Mouse (Mus musculus) mesoderm, embryonic 11.5 days (tissue): ENCODE results near the gene Parvg.

ENCODE experiments used
- DNase-seq: peaks from one replicate; pipeline ENCODE4 v3.0.0-alpha.2; 2012; ENCODE audit warnings: low read depth, low spot score

Gene Parvg

DNA sequence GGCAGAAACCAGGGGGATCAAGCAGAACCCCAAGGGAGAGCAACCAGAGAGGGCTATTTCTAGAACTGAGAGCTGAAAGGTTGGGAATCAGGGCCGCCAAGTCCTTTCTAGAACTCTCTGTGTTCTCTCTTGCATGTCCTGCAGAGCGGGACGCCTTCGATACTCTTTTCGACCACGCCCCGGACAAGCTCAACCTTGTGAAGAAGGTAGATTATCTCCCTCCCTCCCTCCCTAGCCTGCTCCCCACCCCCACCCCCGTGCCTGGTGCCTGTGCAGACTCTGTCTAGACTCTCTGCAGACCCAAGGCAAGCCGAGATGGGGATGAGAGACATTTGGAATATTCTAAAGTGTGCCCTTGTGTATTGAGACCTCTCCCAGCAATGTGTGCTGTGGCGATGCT, 20.6 kb upstream of the Parvg start:
- DNase-seq = no peak

DNA sequence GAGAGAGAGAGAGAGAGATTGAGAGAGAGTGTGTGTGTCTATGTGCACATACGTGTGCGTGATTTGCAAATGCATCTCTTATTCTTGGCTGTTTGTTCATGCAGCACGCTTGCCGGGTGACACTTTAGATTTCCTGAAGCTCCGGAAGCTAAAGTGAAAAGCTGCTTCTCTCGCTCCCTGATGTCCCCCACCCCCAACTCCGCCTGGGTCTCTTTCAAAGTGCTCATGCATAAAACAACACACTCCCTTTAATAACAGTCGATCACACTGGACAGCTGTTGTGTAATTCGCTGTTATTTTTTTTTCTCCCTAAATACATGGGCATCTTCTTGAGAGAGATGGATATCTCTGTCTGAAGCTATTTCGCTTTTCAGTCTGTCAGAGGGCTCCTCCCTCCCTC, 18.5 kb upstream of the Parvg start:
- DNase-seq = no peak

DNA sequence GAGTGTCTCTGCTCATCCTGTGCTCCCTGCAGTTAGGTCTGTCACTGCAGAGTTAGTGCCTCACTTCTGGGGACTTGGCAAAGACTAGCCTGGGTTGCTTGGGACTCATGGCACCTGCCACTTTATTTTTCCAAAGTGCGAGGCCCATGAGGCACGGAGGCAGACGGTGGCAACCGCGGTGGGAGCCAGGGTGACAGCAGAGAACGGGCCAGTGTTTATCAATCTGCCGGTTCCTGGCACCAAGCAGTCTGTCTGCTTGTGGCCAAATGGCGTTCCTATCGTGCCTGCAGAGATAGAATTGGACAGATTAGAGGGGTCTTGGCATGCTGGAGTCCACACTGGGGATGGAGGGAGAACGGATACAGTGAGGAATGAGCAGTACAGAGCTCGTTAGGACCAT, 13.6 kb upstream of the Parvg start:
- no peak for DNase-seq

DNA sequence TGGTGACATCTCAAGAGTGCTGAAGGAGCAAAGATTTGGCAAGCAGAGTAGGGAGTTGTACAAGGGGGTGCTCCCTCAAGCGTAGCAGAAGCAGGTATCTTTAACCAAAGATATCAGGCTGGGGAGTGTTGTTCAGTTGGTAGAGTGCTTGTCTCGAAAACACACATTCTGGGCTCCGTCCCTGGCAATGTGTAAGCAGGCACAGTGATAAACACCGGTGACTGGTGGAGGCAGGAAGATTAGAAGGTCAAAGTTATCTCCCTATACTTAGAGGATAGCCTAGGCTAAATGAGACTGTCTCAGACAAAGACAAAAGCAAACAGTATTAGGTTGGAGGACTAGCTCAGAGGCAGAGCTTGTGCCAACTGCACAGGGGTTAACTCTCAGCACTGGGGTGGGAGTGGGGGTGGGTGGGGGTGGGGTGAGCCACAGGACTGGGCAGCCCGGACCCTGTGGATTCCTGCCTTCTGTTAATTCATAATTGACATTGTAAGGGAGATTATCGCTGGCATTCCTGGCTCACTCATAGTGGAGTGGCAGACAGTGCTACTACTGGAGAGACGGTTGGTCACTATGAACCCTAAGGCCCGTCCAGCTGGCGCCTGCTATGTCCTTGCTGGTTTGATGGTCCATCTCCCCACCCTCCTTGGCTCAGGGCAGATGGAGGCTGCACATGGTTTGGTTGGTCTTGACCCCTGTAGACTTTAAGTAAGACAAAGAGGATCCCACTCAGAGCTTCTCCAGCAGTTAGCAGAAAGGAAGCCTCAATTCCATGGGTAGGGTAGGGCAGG, 12.3 kb upstream of the Parvg start:
- DNase-seq = no peak

DNA sequence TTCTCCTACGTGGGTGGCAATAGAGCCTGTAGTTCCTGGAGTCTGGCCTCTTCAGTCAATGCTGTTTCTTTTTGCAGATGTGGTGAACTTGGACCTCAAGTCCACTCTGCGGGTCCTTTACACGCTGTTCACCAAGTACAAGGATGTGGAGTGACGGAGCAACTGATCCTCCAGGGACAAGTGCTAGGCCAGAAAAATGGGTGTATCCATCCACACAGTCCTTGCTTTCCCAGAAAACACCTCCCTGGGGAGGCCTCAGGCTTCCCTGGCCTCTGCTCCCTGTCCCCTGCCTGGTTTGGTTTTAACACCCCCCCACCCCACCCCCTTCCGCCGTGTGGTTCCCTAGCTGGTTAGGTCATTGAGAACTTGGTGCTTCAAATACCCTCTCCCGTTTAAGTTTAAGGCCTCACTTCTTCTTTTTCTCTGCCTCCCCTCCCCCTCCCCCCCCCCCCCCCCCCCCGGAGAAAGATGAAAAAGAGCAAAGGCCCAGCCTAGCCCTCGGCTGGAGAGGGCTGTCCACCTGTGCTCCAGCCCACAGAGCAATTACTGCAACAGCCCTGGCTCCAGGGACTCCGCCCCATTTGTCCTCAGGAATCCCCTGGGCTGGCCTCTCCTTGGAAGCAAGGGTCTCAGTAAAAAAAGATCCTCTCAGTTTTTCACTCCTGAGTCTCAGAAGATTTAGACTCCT, 10.8 kb upstream of the Parvg start:
- DNase-seq = no peak

DNA sequence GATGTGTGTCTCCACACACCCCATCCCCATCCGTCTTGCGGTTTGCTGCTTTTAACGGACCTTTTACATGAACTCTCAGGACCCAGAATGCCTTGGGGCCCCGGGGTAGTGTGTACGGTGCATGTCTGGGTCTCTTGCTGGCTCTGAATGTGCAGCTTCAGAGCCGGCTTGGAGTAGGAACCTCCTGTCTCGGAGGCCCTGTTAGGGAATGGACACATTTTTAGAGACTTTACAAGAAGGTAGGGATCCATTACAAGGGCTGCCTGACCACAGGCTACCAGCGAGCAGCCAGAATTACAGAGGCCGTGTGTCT, 10.3 kb upstream of the Parvg start:
- DNase-seq = no peak

DNA sequence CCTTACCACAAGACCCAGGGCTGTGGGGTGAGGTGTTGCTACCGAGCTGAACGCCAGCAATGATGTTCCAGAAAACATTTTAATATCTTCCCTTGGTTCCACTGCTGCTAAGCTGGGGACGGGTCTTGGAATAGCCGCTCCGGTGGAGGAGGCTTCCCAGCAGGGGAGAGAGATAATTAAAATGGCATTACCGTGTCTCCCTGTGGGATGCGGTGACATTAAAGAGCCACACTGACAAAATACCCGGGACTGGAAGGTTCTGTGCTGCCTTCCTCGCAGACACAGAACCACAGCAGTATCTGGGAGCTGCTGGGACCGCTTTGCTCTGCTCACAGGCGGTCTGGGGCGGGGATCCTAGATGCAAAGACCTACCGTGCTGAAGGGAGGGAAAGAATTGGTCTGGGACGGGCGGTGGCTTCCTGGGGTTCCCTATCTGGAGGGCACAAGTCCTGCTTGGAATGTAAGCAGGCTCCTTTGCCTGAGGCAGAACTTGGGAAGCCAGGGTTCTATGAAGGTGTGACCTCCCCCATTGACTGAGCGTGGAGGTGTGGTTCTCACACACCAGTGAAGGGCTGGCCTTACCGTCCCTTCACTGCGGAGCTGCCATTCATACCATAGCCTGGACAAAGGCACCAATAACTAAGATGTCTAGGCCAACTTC, 9.3 kb upstream of the Parvg start:
- no peak for DNase-seq

DNA sequence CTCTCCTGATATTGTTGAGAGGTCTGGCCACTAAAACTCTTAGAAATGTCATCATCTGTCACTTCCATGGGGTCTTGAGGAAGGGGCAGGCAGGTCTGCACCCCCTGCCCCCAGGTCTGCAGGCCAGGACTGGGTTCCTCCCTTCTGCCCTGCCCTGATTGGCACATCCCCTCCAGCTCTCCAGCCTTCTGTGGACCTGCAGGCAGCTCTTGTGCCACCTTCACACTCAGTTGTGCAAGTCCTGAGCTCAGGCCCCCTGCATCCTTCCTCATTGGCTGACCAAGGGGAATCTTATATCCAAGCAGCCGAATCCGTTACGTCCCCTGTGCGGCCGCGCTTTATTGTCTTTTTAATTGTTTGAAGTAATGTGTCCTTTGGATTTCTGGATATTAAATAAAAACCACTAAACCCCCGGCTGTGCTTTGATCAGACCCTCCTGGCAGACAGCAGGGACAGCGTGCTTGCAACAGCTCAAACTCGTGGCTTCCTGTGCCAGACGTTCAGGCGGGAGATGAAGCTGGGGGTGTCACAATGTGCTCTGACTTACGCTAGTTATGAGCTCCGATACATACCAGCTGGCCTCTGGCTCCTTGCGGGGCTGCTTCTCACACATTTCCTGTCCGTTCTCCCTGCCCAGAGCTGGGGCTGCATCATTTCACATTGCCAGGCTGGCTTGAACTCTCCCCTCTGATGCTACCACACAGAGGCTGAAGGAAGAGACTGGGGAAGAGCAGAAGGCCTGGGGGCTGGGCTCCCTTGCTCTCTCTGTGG, 8.4 kb upstream of the Parvg start:
- no peak for DNase-seq

DNA sequence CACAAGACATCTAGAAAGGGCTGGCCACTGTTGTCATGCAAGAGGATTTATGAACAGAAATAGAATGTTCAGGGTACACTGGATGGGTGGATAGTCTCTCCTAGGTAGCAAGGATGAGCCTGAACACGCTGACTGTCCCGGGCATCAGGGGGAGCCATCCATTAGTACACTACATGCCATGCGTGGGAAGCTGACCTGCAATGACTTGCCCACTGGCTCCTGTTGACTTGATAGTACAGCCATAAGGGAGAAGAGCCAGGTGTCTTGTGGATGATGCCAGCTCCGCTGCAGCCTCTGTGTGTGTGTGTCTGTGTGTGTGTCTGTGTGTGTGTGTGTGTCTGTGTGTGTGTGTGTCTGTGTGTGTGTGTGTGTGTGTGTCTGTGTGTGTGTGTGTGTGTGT, 4.4 kb upstream of the Parvg start:
- DNase-seq = no peak

DNA sequence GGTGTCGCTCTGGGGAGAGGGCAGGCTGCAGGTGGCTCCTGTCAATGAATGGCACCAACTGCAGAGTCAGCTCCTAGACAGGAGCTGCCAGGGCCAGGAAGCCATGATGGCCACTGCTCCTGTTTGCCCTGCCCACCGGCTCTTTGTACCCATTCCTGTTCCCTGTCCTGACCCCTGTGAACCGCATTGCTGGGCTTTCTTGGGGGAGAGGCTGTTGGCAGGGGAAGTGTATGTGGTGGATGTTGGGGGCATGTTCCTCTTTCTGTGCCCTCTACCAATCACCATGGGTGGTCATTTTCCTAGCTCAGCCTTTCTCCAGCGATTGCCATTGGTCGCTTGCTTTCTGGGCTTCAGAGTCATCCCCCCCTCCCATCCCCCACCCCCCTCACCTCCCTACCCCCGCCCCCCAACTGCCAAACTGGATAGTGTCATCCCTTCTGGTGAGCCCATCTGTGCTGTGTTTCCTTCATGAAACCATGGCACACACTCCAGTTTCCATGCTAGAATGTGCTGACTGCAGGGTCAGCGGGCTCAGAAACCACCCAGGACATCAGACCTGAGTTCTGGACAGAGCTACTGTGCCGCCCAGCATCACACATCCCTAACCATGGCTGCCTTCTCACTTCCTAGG, 2.2 kb upstream of the Parvg start:
- no peak for DNase-seq

DNA sequence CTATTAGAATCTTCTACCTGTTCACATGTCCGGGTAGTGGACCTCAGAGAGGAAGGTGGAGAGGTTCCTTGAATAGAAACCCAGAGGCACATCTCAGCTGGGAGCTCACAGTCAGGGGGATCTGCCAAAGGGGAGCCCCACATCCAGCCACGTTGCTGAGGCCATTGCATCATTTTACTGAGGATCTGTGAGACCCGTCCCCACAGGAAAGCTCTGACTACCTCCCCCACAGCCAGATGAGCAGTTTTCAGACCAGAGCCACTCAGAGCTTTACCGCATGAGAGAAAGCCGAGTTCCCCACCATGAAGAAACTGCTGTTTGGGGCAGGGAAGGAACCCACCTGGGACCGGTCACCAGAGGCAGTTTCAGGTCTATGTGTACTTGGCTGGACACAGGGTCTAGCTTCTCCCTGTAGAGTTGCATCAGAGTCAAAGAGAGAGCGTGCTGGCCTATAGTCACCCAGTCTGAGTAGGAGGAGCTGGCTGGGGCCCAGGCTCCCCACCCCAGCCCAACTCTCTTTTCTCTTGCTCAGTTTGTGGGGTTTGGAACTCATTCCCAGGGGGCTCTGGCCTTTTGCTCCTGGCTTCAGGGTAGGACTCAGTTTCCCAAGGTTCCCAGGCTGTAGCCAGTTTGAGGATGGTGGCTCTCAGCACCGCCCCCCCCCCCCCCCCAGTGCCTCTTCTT, 1.2 kb downstream of the Parvg start:
- no peak for DNase-seq

DNA sequence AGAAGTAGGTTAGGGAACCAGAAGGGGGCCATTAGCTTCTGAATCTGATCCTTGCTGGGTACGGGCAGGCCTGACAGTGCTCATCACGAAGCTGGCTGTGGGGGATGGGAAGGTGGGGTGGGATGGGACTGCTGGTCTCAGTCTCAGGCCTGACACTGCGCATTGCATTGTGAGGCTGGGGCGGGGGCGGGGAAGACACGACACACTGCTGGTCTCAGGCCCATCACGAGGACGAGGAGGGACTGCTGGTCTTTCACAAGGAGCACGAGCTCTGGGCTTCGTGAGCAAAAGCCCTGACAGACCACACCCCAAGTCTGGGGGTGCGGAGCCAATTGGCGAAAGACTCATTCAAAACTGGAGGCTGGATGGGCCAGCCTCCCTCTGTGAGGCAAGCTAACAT, 1.9 kb downstream of the Parvg start:
- no peak for DNase-seq

DNA sequence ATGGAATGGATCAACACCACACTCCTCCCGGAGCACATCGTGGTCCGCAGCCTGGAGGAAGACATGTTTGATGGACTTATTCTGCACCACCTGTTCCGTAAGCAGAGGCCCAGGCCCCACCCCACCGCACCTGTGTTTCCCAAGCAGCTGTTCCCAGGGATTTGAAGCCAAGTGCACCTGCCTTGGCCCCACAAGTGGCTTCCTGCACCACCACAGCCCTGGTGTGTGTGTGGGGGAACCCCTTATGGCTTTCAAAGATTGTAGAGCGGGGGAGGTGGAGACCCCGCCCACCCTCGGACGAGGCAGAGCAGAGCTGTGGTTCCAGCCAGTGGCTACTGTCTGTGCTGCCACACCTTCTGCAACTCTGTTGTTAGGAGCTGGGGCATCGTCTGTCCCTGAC, 5.0 kb downstream of the Parvg start:
- no peak for DNase-seq

DNA sequence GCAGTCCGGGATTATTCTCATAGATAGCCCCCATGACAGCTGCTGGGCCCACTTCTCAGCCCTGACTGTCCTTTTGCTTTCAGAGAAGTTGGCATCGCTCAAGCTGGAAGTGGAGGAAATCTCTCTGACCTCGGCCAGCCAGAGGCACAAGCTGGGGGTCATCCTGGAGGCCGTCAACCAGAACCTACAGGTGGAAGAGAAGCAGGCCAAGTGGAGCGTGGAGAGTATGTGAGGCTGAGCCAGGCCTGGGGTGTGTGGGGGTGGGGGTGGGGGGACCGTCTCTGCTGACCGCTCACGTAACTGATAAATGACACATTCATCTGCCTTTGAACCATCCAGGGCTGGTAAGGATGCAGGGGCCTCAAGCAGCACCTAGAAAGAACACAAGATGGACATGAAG, 6.1 kb downstream of the Parvg start:
- no peak for DNase-seq

DNA sequence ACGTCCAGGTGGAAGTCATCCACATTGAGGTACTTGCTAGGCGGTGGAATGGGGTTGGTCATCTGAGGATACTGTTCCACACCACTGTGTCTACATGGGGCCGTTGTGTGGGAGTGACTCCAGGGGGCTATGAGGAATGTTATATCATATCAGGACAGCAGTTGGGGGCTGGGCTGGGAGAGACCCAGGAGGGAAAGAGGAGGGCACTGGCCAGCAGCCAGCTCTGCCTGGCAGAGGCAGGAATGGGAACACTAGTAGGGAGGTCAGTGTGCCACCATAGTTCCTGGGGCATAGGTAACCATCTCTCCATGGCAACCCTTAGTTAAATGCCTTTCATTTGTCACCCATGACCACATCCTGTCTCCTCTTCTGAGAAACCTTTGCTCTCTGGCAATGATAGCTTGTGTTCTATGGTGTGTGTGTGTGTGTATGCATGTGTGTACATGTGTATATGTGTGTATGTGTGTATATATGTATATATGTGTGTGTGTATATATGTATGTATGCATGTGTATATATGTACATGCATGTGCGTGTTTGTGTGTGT, 7.3 kb downstream of the Parvg start:
- DNase-seq = no peak

DNA sequence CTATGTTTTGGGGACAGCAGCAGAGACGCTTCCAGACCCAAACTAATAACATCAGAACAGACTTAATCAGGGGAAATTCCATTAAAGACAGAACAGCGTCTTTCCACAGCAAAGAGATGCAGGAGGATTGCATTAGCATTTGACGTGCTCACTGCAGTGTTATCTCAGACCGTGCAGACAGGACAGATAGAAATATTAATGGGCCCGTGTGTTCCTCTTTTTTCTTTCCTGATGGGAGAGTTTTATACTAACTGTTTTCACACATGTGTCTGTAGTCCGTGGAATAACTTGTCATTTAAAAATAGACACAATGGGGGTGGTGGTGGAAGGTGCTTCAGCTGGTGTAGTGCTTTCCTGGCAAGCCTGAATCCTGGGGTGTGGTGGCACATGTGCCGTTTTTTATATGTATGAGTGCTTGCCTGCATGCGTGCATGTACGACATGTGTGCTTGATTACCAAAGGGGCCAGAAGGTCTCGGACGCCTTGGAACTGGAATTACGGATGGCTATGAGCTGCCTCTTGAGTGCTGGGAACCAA, 12.5 kb downstream of the Parvg start:
- DNase-seq = no peak

DNA sequence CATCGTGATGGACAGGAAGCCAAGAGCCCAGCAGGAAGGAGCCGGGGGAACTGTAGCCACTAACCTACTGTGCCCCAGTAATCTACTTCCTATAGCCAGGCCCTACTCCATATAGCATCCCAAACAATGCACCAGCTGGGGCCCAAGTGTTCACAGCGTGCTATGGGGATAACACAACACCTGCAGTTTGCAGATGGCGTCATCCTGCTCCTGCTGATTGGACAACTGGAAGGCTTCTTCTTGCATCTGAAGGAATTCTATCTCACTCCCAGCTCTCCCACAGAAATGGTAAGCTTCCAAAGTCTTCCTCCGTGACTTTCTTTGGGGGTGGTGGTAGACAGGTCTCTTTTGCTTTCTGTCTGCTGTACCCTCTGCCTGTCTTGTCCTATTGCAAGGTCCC, 13.8 kb downstream of the Parvg start:
- no peak for DNase-seq

DNA sequence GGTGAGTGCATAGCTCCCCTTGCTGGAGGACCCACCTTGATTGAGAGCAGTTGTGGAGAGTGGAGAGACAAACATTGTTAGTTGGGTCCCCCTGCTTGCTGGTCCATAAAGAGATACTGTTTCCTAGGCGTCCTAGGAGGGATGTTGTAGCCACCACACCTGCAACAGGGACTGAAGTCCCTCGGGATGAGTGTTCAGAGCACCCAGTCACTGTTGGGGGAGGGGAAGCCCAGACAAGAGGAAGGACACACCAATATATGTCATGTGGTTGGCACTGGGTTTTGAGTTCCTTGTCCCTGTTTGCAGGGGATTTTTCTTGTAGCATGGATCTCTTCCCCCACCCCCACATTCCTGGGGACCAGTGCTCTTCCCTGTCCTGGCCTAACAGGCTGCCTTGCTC, 17.1 kb downstream of the Parvg start:
- DNase-seq = no peak

DNA sequence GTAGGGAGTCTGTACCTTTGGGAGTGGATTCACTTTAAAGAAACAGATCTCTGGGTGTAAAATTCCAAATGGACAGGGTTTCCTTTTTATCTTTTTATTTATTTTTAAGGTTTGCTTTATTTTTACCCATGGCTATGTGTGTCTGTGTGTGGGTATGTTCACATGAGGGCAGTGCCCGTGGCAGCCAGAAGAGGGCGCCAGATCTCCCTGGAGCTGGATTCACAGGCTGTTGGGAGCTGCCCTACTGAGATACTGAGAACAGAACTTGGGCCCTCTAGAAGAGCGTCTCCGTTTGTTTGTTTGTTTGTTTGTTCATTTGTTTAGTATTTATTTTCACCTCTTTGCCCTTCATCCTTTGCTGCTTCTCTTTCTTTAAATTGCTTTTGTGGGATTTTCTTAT, 24.9 kb downstream of the Parvg start:
- DNase-seq = no peak

DNA sequence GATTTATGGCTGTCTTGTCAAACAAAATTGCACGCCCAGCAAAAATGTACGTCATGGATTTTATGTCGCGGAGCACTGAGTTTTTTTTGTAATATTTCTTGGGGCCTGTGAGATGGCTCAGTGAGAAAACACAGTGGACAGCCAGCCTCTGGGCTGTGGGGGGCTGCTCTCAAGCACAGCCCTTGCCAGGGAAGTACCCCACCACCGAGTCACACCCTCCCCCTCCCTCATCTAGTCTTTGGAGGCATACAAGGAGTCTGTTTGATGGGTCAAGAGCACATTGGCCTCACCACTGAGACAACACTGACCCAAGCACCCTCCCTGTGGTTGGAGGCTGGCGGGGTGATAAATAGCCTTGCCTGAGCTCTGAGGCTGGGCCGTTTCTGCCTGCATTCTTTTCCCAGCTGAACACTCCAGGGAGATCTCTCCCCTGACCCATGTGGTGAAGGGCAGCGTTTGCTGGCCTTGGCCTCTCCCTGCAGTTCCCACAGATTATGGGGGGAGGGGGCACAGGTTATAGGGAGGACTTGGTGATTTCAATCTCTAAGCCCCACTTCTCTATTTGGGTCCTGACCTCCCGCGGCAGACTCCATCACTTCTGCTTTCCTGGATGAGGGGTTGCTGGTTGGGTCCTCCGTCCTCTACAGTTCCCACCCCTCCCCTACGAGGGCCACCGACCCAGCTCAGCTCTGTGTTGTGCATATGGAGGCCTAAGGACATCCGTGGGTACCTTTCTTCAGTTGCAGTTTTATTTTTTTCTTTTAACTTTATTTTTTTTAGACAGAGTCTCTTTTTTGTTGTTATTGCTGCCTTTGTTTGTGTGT, 26.3 kb downstream of the Parvg start:
- DNase-seq = peak; percentile 77
